Mouse (Mus musculus): ENCODE data around the gene Tyw5.
A peak's percentile ranks its signal among the peaks of the same experiment; 100 is the strongest.

The Tyw5 gene

GRCm38 (mm10) chr1:57386519-57386918, 20.4 kb downstream of the Tyw5 start:
- no peak for DNase-seq

- DNase-seq = peak; percentile 94 to 95
Measured at GRCm38 (mm10) chr1:57377376-57378341, 29.2 kb downstream of the Tyw5 start, which contains the start of gene 1700066M21Rik. Gene 1700066M21Rik (plus strand): TSS chr1:57377620.

- no peak for DNase-seq
Measured at GRCm38 (mm10) chr1:57376806-57377205, 30.1 kb downstream of the Tyw5 start.

- DNase-seq = peak; percentile 22
Measured at GRCm38 (mm10) chr1:57375276-57375675, 31.6 kb downstream of the Tyw5 start.

- no peak for DNase-seq
Measured at GRCm38 (mm10) chr1:57370451-57370850, 36.5 kb downstream of the Tyw5 start.

GRCm38 (mm10) chr1:57369111-57369510, 37.8 kb downstream of the Tyw5 start:
- no peak for DNase-seq

GRCm38 (mm10) chr1:57367446-57367845, 39.5 kb downstream of the Tyw5 start:
- no peak for DNase-seq

- DNase-seq = no peak
Measured at GRCm38 (mm10) chr1:57358546-57358945, 48.4 kb downstream of the Tyw5 start.

GRCm38 (mm10) chr1:57351941-57352340, 55.0 kb downstream of the Tyw5 start:
- DNase-seq = no peak

GRCm38 (mm10) chr1:57347487-57347886, 59.4 kb downstream of the Tyw5 start:
- DNase-seq = no peak

- no peak for DNase-seq
Measured at GRCm38 (mm10) chr1:57341197-57341596, 65.7 kb downstream of the Tyw5 start.

GRCm38 (mm10) chr1:57339156-57339796, 67.6 kb downstream of the Tyw5 start:
- DNase-seq = no peak

All from B cell, adult 2 months (primary cell).